Mouse (Mus musculus) erythroblast, embryonic 14.5 days (primary cell): ENCODE results near the gene Lamc1.

Experiments used
- GATA1 ChIP-seq: IDR thresholded peaks from 2 replicates; pipeline ENCODE4 v1.6.1; 2012; ENCODE audit warnings: low read length, inconsistent platforms, mixed read lengths
- TAL1 ChIP-seq: IDR thresholded peaks from 3 replicates; pipeline ENCODE4 v1.6.1; 2012; ENCODE audit warnings: low read length, inconsistent platforms, mixed read lengths

DNA sequence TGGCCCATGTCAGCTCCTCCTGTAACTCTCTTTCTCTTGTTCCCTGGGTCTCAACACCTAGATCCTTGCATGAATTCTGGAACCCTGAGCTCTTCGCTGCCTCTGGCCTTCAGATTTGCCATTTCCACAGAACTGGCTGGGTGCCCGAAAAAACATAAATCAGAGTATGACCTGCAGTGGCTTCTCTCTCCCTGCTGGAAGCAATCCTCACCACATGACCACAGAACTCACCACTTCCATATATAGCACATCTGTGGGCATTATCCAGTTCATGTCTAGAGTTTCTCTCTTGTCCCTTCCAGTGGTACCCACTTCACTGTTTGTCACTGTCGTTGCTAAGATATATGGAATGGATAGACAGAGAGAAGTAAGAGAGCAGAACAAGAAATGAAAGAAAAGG, 159.3 kb downstream of the Lamc1 start:
- TF ChIP-seq TAL1 (no peak), GATA1 (no peak)
